Mouse (Mus musculus) megakaryocyte, embryonic 14.5 days (primary cell): ENCODE data around the gene Zfp580.
"Not testable (repeated sequence)": the region's sequence is repeated elsewhere in the genome, so short reads cannot be mapped to it uniquely, and the experiment has no call there.

Experiments
- FLI1 ChIP-seq: IDR thresholded peaks from 2 replicates; pipeline ENCODE4 v1.6.1; 2012; ENCODE audit warnings: low read length, inconsistent platforms, mixed read lengths
- GATA1 ChIP-seq: IDR thresholded peaks from 3 replicates; pipeline ENCODE4 v1.6.1; 2012; ENCODE audit warnings: mixed read lengths, low read length, inconsistent platforms, borderline replicate concordance

DNA sequence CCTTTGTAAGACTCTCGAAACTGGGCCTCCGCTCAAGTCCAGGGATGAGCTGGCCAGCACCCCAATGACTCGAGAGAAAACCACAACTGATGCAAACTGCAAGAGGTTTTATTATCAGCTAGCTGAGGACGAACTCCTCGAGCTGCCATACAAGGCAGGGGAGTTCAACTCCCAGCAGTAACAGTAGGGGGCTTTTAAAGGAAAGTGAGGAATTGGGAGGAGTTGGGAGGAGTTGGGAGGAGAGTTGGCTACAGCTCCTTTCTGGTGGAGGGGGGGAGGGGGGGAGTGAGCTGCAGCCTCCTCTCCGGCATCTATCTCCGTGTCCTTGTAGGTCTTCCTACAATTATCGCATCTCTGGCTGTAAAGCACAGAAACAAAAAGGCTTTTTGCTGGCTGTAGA, 48.5 kb upstream of the Zfp580 start:
- not testable (repeated sequence) for TF ChIP-seq GATA1, FLI1
